Mouse (Mus musculus): ENCODE measurements around the gene Rab3ip. TPM values are rescaled to one million over a fixed set of nuclear protein-coding genes. Genes with fewer than 3 reads are reported as not detected.

The Rab3ip gene
- total RNA-seq, 2 experiments from 2014 or later: 85.5 to 87.9 TPM

DNA sequence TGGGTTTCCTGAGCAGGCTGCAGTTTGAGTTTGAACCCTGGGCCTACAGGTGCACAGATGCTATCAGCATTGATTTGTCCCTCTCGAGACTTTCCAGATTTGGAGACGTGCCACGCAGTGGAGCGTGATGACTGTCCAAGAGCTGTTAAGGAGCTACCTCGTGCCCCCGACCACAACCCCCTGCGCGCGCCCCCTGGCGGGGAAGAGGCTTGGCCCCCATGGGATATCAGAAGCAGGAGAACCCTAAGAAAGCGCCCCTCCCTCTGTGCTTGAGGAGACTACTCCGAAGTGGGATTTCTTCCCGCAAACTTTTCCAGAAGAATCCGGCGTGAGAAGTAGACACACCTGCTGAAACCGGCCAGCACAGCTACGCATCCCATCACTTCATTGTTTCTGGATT is 12.2 kb upstream of the Rab3ip start:
- intact Hi-C loops (cut with DNase I): no loop called here

DNA sequence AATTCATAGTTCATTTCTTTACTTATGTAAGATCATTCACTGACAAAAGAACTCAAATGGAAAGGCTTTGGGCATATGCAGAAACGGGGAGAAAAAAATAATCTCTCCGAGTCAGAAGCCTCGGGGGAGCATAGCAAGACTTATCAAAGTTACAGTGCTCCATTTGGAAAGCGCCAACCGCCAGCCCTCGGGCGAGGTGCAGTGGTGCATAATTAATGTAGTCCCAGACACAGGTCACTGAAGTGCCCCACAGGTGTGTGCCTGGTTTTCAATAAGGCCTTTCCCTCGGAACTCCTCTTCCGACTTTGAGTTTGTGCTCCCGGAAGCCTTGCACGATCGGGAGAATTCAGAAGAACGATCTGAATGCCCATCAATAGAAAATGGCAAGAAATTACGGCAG is 11.6 kb upstream of the Rab3ip start:
- intact Hi-C loops (cut with DNase I): no loop called here

More for the DNA sequence above, 12.2 kb upstream of the Rab3ip start:
- no peak for DNase-seq (ENCODE audit: low spot score)

DNA sequence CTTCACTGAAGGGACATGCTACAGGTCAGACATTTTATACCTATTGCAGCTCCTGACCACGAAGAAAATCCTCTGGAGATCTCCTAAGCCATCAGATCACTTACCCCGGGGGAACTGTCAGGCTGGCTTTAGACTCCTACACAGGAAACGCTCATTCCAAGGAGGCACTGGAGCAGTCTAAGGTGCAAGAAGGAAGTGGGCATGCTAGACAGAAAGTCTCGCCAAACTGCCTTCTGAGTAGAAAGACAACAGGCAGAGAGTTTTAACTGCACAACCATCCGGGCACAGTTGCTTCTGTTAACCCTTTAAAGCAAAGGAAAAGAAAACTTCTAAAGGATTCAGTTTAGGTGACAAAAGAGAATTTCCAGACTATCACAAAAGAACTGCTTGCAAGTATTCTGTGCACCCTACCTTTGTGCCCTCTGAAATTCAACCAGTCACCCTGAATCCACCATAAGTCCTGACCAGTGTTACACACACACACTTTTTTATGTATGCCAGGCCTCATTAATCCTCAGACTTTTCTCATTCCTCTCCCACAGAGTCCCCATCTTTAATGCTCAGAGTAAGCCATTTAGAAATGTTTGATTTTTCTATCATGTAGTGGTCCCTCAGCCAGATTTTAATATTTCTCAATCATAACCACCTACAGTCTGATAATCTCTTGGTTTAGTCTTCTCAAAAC is 7.4 kb upstream of the Rab3ip start:
- intact Hi-C loops (cut with DNase I): loop anchor here (10.0 kb wide), 1 partner anchor 267 kb away; the partner anchor contains the start of gene Yeats4
- no peak for DNase-seq (ENCODE audit: low spot score)

More for the DNA sequence above, 11.6 kb upstream of the Rab3ip start:
- DNase-seq (ENCODE audit: low spot score): no peak

DNA sequence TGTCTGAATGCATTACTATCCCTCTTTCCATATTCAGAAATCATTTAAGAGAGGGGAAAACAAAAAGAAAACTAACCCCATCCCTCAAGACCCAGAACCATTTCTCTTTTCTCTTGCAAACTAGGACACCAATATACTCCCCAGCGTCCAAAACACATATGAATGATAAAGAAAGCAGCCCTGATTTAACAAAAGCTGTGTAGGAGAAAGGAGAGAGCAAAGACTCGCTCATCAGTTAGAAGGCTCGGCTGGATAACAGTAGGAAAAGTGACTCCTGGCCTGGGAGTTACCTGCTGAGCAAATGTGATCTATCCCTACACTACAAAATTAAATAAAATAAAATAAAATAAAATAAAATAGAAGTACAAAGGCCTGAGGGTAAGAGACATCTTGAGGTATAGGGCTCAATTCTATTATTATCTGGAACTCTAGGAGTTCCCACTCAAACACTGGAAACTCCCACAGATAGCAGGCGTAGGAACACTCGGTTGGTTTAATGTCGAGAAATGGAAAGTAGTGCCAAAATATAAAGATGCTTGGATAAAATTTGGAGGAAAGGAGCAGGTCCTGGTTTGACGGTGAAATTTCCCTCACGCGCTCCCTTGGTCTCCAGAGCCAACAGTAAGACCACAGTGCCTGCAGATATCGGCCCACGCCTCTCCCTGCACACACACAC is 6.1 kb upstream of the Rab3ip start:
- intact Hi-C loops (cut with DNase I): loop anchor here (10.0 kb wide), 1 partner anchor 268 kb away; the partner anchor contains the start of gene Yeats4
- no peak for DNase-seq (ENCODE audit: low spot score)

DNA sequence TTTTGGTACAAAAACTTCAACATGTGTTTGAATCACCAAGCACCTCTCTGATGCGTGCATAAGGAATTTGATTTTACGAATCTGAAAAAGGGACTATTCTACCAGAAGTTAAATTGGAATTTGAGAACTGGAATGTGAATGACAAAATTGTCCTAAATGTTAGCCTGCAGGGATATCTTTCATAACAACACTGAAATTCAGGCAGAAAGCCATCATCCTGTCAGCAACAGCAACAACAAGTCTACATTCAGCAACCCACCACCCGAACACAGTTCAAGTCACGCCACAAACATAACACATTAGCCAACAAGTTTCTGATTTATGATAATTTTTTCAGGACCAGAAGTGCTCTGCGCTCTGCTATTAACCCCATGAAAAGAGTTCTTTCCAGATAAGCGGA is 4.6 kb upstream of the Rab3ip start:
- no peak for DNase-seq (ENCODE audit: low spot score)

DNA sequence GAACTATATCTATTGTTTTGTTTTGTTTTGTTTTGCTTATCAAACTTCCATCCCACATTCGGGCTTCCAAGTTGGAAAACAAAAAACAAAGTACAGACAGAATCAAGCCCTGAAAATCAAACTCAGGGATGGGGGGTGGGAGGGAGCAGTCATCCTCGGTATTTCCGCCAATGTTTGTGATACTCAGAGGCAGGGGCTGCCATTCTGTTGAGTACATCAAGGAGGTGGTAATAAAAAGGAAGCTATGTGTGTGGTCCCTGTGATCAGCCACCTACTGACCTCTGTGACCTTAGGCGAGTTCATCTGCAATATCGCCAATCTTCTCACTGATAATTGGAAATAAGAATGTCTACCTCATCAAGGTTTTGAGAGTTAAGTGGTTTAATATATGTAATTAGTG is 317 bp upstream of the Rab3ip start:
- intact Hi-C loops (cut with DNase I): loop anchor here (5.0 to 10.0 kb wide), 3 partner anchors 81 to 274 kb away; partner anchors contain the start of genes Frs2 and Yeats4
- no peak for DNase-seq (ENCODE audit: low spot score)

More for the DNA sequence above, 4.6 kb upstream of the Rab3ip start:
- intact Hi-C loops (cut with DNase I): loop anchor here (10.0 kb wide), 1 partner anchor 270 kb away; the partner anchor contains the start of gene Yeats4

DNA sequence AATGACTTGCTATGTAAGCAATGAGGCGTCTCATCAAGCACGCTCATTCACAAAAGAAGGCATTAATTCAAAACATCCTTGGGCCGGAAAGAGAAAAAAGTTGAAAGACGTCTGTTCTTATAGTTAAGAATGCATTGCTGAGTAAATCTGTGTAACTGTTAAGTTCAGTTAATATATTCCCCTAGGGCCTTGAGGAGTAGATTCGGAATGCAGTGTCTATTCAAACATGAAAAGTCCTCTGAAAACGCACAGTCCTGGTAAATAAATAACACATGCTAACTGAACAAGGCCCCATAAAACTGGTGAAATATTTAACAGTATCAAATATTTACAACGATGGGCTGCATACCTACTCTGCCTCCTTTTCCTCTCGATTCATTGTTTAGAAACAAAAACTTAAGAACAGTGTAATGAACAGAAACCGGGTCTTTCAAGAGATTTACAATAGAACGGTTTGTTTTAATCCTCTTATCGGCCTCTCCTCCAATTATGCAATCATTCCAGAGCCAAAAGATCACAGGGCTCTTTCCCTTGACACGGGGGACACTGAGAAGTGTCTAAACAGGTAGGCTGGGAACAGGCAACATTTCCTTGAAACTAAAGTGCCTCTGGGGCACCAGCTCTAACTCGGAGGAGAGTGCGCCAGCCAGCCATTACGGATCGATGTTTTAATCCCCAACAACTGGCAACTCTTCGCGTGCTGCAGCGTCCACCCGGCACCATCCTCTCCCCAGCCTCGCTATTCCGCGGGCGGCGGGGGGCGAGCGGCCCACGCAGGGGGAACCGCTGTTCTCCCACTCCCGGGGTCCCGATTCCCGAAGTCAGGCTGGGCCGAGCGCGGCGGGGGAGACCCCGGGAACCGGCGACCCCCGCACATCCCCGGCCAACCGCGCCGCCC is 1.2 kb downstream of the Rab3ip start:
- intact Hi-C loops (cut with DNase I): loop anchor here (5.0 to 10.0 kb wide), 3 partner anchors 83 to 275 kb away; partner anchors contain the start of genes Frs2 and Yeats4
- DNase-seq (ENCODE audit: low spot score): no peak

DNA sequence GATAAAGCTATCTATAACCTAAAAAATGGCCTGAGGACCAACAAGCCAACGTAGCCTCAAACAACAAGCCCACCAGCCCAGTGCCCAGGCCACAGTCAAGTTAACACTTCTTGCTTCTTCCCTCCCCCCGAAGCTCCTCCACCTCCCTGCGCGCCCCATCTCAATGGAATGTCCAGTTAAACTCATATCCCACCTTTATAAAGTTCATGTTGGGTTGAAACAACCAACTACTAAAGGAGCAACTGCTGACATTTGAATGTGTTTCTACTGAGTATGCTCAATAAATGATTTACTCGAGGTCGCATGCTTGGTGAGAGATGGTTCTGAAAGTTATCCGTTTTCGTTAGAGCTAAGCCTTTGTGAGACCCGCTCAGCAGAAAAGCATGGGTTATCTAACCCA is 2.2 kb downstream of the Rab3ip start:
- intact Hi-C loops (cut with DNase I): no loop called here
- DNase-seq (ENCODE audit: low spot score): no peak

DNA sequence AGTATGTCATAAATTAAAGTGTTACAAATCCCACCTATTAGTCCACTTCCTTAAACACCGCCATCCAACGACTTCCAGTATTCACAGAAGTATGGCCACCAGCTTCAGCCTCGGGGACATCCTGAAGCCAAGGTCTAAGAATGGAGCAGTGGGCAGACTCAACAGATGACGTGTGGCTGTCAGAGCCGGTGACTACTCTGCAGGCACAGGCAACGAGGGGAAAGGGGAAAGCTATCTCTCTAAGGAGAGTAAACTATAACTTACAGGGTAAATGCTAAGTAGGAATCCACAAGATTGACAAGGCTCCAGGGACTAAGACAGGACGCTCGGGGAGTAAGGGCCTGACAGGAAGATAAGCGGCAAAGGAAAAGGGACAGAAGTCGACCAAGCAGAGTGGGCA is 5.6 kb downstream of the Rab3ip start:
- intact Hi-C loops (cut with DNase I): no loop called here
- DNase-seq (ENCODE audit: low spot score): no peak

DNA sequence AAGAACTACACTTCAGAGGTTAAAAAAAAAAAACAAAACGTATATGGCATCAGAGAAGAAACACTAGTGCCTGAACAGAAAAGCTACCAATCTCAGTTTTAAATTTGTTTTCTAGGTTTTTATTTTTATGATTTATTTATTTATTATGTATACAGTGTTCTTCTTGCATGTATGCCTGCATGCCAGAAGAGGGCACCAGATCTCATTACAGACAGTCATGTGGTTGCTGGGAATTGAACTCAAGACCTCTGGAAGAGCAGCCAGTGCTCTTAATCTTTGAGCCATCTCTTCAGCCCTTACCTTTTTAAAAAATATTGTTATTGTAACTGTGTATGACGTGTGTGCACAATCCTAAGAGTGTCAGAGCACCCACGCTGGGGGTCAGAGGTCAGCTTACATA is 6.4 kb downstream of the Rab3ip start:
- no peak for DNase-seq (ENCODE audit: low spot score)
- intact Hi-C loops (cut with DNase I): no loop called here

DNA sequence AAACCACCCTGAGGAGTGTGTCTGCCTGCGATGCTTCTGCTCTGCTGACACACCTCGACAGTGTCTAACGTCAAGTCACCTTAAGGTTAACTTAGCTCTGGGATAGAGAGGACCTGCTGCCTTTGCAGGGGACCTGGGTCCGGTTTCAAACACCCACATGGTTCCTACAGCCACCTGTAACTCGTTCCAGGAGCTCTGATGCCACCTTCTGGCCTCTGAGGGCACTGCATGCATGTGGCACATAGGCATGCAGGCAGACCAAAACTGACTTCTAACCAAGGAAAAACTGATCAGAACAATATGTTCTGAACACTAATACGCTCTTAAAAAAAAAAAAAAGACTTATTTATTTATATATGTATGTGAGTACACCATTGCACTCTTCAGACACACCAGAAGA is 7.5 kb downstream of the Rab3ip start:
- DNase-seq (ENCODE audit: low spot score): no peak

DNA sequence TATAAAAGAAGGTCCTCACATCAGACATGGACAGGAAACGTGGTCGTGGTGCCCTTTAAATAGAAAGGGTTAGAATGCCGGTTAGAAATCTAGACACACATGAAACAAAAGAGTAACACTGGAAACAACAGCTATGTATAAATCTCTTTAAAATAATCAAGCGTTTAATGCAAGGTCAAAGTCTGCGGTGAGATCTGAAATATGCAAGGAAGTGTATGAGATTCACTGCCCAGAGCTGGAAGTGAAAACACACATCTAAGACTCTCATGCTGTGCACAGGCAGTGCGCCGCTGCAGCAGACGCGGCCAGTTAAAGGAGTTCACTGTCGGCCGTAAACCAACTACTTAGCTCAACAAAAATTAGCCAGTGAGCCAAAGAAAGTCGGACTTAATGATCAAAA is 15.5 kb downstream of the Rab3ip start:
- intact Hi-C loops (cut with DNase I): no loop called here
- no peak for DNase-seq (ENCODE audit: low spot score)

More for the DNA sequence above, 7.5 kb downstream of the Rab3ip start:
- intact Hi-C loops (cut with DNase I): no loop called here

DNA sequence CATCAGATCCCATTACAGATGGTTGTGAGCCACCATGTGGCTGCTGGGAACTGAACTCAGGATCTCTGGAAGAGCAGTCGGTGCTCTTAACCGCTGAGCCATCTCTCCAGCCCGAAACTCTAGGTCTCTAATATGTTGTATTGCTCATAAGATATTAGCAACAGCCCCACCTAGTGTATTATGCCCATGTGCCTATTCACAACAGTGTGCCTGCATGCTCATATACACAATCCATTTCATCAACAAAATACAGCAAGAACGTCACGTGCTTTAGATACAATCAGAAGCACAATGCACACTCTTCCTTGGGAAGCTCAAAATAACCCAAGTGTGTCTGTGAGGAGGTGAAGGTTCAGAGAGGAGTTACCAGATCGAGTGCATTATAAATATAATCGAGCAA is 16.8 kb downstream of the Rab3ip start:
- intact Hi-C loops (cut with DNase I): no loop called here
- DNase-seq (ENCODE audit: low spot score): no peak

DNA sequence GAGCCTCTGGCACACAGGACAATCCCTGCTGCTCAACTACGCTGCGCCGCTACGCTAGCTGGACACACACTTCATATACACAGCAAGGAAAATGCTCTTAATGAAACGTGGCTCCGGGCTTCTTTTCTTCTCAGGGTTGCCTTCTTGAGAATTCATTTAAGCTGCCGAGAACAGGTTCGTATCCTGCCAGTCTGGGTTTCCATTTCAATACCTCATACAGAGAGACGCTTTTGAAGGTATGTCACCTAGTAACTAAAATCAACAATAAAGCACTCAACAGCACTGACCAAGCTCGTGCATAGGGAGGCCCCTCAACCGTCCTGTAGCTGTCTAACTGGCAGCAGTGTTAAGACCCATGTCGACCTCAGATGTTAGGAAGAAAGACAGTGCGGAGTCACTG is 18.2 kb downstream of the Rab3ip start:
- intact Hi-C loops (cut with DNase I): no loop called here
- DNase-seq (ENCODE audit: low spot score): no peak

DNA sequence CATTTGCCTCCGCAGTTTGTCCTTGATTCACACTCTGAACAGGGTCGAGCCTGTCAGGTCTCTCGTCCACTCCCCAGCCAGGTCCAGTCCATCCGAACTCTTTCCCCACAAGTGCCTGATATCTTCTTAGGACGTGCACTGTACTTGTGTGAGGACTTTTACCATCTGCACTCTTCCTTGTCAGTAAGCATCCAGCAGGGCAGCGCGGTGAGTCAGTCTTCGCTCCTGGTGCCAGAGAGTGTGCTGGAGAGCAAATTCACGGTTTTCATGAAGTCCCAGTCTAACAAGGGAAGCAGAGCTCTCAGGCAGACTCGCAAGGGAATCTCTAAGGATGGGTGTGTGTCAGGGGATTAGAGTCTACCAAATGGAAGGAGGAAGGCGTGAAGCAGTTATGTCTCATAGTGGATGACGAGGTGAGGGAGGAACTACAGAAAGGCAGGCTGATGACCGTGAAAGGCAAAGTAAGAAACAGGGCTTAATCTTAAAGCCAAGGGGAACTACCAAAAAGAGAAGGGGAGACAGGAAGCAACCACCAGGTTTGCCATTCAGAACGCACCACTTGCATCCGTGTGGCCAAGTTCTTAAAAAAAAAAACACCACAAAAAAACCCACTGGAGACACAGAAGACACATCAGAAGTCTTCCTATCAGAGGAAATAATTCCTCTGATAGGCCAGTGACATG is 18.9 kb downstream of the Rab3ip start:
- no peak for DNase-seq (ENCODE audit: low spot score)
- intact Hi-C loops (cut with DNase I): no loop called here

DNA sequence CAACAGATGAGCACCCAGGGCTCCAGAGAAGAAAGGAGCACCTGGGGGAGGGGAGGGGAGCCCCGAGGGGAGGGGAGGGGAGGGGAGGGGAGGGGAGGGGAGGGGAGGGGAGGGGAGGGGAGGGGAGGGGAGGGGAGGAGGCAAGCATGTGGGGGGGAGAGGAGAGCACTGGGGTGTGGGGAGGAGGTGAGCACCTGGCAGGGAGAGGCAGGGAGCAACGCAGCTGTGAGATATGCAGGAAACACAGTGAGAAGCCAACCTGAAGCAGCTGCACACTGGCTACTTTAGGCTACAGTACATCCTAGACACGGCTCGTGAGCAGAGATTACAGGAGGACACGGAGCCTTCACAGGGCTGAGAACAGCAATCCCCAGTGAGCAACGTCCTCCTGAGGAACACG is 19.6 kb downstream of the Rab3ip start:
- no peak for DNase-seq (ENCODE audit: low spot score)
- intact Hi-C loops (cut with DNase I): no loop called here

DNA sequence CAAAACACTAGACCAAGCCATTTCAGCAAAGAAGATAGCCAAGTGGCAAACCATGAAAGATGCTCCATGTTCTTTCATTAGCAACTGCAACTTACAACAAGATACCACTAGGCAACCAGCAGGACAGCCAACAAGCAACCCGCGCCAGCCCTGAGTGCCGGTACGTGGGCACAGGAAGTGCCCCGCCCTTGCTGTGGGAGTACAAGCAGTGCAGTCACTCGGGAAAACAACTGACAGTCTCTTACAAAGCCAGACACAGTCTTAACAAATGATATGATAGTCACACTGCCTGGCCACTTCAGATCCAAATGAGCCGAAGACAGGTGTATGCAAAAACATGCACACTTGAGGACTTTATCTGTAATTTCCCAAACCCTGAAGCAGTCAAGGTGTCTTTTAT is 20.1 kb downstream of the Rab3ip start:
- no peak for DNase-seq (ENCODE audit: low spot score)
- intact Hi-C loops (cut with DNase I): no loop called here

DNA sequence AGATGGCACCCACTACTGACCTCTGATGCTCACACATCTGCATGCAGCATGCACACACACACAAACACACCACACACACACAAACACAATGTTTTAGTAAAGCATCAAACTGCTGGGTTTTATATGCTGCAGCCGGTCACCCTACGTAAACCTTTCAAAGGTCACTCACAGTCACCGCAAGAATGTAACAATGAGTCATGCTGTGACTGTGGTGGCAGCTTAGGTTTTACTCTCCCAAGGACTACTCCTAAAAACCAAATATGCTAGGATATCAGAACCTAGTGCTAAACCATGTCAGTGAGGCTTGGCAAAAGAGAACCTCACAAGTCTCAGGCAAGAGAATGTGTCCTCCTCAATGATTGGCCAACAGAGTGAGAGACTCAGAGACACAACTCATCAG is 21.7 kb downstream of the Rab3ip start:
- DNase-seq (ENCODE audit: low spot score): no peak
- intact Hi-C loops (cut with DNase I): no loop called here

DNA sequence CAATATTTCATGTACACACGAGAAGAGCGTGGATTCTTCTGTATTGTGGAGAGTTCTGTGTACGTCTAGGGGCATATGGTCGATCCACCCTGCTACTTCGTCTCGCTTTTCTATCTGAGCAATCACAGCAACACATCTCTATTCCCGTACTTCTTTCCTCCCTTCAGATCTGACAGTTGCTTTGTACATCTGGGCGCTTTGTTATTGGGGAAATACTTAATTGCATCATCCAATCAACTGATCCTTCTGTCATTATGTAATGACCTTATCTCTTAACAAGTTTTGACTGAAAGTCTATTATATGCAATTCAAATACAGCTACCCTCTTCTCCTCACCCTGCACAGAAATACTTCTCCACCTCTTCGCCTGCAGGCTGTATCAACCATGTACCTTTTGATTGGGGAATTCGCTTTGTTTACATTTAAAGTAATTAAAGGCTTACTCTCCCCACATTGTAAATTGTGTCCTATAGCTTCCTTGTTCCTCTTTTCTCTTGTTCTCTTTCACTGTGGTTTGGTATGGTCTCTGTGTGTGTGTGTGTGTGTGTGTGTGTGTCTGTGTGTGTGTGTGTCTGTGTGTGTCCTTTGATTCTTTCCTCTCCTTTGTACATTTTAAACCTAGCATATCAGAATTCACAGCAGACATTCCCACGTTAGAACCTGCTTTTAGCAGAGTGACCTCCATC is 24.0 kb downstream of the Rab3ip start:
- intact Hi-C loops (cut with DNase I): no loop called here
- DNase-seq (ENCODE audit: low spot score): no peak
